Mouse (Mus musculus): ENCODE measurements around the gene Ranbp3. TPM values are rescaled to one million over a fixed set of nuclear protein-coding genes. Genes with fewer than 3 reads are reported as not detected.

Ranbp3 gene
- total RNA-seq, 1 experiment from 2014 or later = 79.7 TPM

Other genes with a start within 250 kb of the Ranbp3 start
- gene Ptprs, start 196.8 kb upstream of the Ranbp3 start, total RNA-seq (2021) = 165 and 222 TPM in 2 replicates
- not detected in 2 replicates for gene Znrf4, start 160.9 kb upstream of the Ranbp3 start, total RNA-seq (2021)
- 0.76 and 1.1 TPM in 2 replicates for gene Gm20219, start 118.9 kb upstream of the Ranbp3 start, total RNA-seq (2021)
- gene Safb2, start 88.7 kb upstream of the Ranbp3 start, total RNA-seq (2021) = 168 and 196 TPM in 2 replicates
- 143 and 157 TPM in 2 replicates for gene Safb, start 88.5 kb upstream of the Ranbp3 start, total RNA-seq (2021)
- 303 and 325 TPM in 2 replicates for gene 2410015M20Rik, start 63.5 kb upstream of the Ranbp3 start, total RNA-seq (2021)
- gene Rpl36, start 59.9 kb upstream of the Ranbp3 start, total RNA-seq (2021) = 836 and 891 TPM in 2 replicates
- gene Lonp1, start 46.4 kb upstream of the Ranbp3 start, total RNA-seq (2021) = 540 and 560 TPM in 2 replicates
- 3.2 and 4.0 TPM in 2 replicates for gene Catsperd, start 45.2 kb upstream of the Ranbp3 start, total RNA-seq (2021)
- 248 and 277 TPM in 2 replicates for gene Ndufa11, start 44.5 kb downstream of the Ranbp3 start, total RNA-seq (2021)
- 27.1 and 29.1 TPM in 2 replicates for gene Vmac, start 44.7 kb downstream of the Ranbp3 start, total RNA-seq (2021)
- 3.8 and 5.3 TPM in 2 replicates for gene Nrtn, start 84.2 kb downstream of the Ranbp3 start, total RNA-seq (2021)
- gene Dus3l, start 91.5 kb downstream of the Ranbp3 start, total RNA-seq (2021) = 41.9 and 47.4 TPM in 2 replicates
- 0.79 and 1.5 TPM in 2 replicates for gene Prr22, start 97.0 kb downstream of the Ranbp3 start, total RNA-seq (2021)
- gene Rfx2, start 157.7 kb downstream of the Ranbp3 start, total RNA-seq (2021) = 6.9 and 11.1 TPM in 2 replicates
- gene Acsbg2, start 201.2 kb downstream of the Ranbp3 start, total RNA-seq (2021) = 0.71 and 0.76 TPM in 2 replicates
- gene 1700061G19Rik, start 202.2 kb downstream of the Ranbp3 start, total RNA-seq (2021) = 5.4 and 8.9 TPM in 2 replicates

All from adrenal gland, postnatal 25 days (tissue).